Mouse (Mus musculus) MEL (cell line): ENCODE measurements around the gene Rhpn2. TPM values are rescaled to one million over a fixed set of nuclear protein-coding genes. Genes with fewer than 3 reads are reported as not detected.

Experiments
- DNase-seq: peaks from one replicate; pipeline ENCODE4 v3.0.0; 2011; ENCODE audit warnings: low read depth, low spot score
- H3K27ac ChIP-seq: 2 replicates; pipeline ENCODE4 v1.5.1; 2012; ENCODE audit warnings: low read depth, mild to moderate bottlenecking, control low read depth, low read length, moderate library complexity; ENCODE audit not compliant: control insufficient read depth
- H3K27me3 ChIP-seq, 2 experiments: fragments of 150-350 bp in 1 of 2; sonication (generic) in 1 of 2; 2 replicates each; pipeline ENCODE4 v1.6.1; 2012; ENCODE audit warnings: low read length in 2 of 2, mild to moderate bottlenecking in 2 of 2, improper control_type of control experiment in 1 of 2, moderate library complexity in 1 of 2; ENCODE audit not compliant: insufficient read depth in 2 of 2, control insufficient read depth in 1 of 2
- H3K36me3 ChIP-seq, 2 experiments: 2 replicates each; pipeline ENCODE4 v1.6.1; 2012 to 2014; ENCODE audit warnings: low read length in 2 of 2, improper control_type of control experiment in 1 of 2, inconsistent platforms in 1 of 2, mild to moderate bottlenecking in 1 of 2; ENCODE audit not compliant: insufficient read depth in 2 of 2, control insufficient read depth in 1 of 2
- H3K4me1 ChIP-seq, 2 experiments: fragments of 150-350 bp in 1 of 2; sonication (generic) in 1 of 2; 2 replicates each; pipeline ENCODE4 v1.6.1; 2012; ENCODE audit warnings: low read length in 2 of 2, improper control_type of control experiment in 1 of 2, mild to moderate bottlenecking in 1 of 2; ENCODE audit not compliant: insufficient read depth in 2 of 2, control insufficient read depth in 1 of 2
- H3K4me3 ChIP-seq, 2 experiments: fragments of 150-350 bp in 1 of 2; sonication (generic) in 1 of 2; 2 replicates each; pipeline ENCODE4 v1.5.1; 2012; ENCODE audit warnings: low read depth in 2 of 2, low read length in 2 of 2, mild to moderate bottlenecking in 2 of 2, moderate library complexity in 2 of 2, control low read depth in 1 of 2, improper control_type of control experiment in 1 of 2; ENCODE audit not compliant: control insufficient read depth in 1 of 2, insufficient read depth in 1 of 2
- H3K79me2 ChIP-seq: 2 replicates; pipeline ENCODE4 v1.6.1; 2012; ENCODE audit warnings: mild to moderate bottlenecking, low read length, moderate library complexity; ENCODE audit not compliant: control insufficient read depth, poor library complexity, insufficient read depth
- H3K9ac ChIP-seq: 2 replicates; pipeline ENCODE4 v1.6.1; 2012; ENCODE audit warnings: low read depth, mild to moderate bottlenecking, control low read depth, low read length, moderate library complexity; ENCODE audit not compliant: control insufficient read depth, poor library complexity, severe bottlenecking
- H3K9me3 ChIP-seq: fragments of 150-350 bp; sonication (generic); replicated peaks from 2 replicates; pipeline ENCODE4 v1.6.1; 2012; ENCODE audit warnings: mild to moderate bottlenecking, low read length, improper control_type of control experiment, moderate library complexity; ENCODE audit not compliant: insufficient read depth
- BHLHE40 ChIP-seq: IDR thresholded peaks from 2 replicates; pipeline ENCODE4 v1.6.1; 2012; ENCODE audit warnings: low read depth, mild to moderate bottlenecking, inconsistent platforms, low read length, improper control_type of control experiment, borderline replicate concordance
- CHD2 ChIP-seq: IDR thresholded peaks from 2 replicates; pipeline ENCODE4 v1.6.1; 2011; ENCODE audit warnings: low read length, improper control_type of control experiment
- CTCF ChIP-seq, 3 experiments: IDR thresholded peaks in 2 of 3; conservative IDR thresholded peaks in 1 of 3; 2 replicates each; pipeline ENCODE4 v1.5.1; 2011 to 2012; ENCODE audit warnings: low read length in 3 of 3, low read depth in 2 of 3, mild to moderate bottlenecking in 2 of 3, improper control_type of control experiment in 1 of 3, inconsistent platforms in 1 of 3, mixed read lengths in 1 of 3, moderate library complexity in 1 of 3; ENCODE audit not compliant: control insufficient read depth in 1 of 3, insufficient read depth in 1 of 3, poor library complexity in 1 of 3, severe bottlenecking in 1 of 3
- E2F4 ChIP-seq: IDR thresholded peaks from 2 replicates; pipeline ENCODE4 v1.6.1; 2011; ENCODE audit warnings: low read depth, low read length, improper control_type of control experiment, borderline replicate concordance
- ELF1 ChIP-seq: IDR thresholded peaks from 2 replicates; pipeline ENCODE4 v1.6.1; 2014; ENCODE audit warnings: low read depth, mild to moderate bottlenecking, inconsistent platforms, low read length, improper control_type of control experiment, moderate library complexity
- ETS1 ChIP-seq: IDR thresholded peaks from 2 replicates; pipeline ENCODE4 v1.6.1; 2012; ENCODE audit warnings: low read depth, mild to moderate bottlenecking, inconsistent platforms, low read length, improper control_type of control experiment, moderate library complexity
- GABPA ChIP-seq: IDR thresholded peaks from 2 replicates; pipeline ENCODE4 v1.6.1; 2012; ENCODE audit warnings: low read depth, mild to moderate bottlenecking, inconsistent platforms, low read length, improper control_type of control experiment, moderate library complexity
- KAT2A ChIP-seq: conservative IDR thresholded peaks from 2 replicates; pipeline ENCODE4 v1.6.1; 2012; ENCODE audit warnings: low read depth, low read length, improper control_type of control experiment, inconsistent platforms
- MAFK ChIP-seq: IDR thresholded peaks from 2 replicates; pipeline ENCODE4 v1.6.1; 2011; ENCODE audit warnings: low read depth, mild to moderate bottlenecking, low read length, improper control_type of control experiment, borderline replicate concordance
- MAZ ChIP-seq: IDR thresholded peaks from 2 replicates; pipeline ENCODE4 v1.6.1; 2012; ENCODE audit warnings: low read depth, mild to moderate bottlenecking, inconsistent platforms, low read length, improper control_type of control experiment
- MEF2A ChIP-seq: IDR thresholded peaks from 2 replicates; pipeline ENCODE4 v1.6.1; 2014; ENCODE audit warnings: low read depth, mild to moderate bottlenecking, inconsistent platforms, low read length, improper control_type of control experiment; ENCODE audit not compliant: poor library complexity, insufficient replicate concordance, severe bottlenecking; ENCODE audit errors: extremely low read depth
- NELFE ChIP-seq: IDR thresholded peaks from 2 replicates; pipeline ENCODE4 v1.6.1; 2011; ENCODE audit warnings: low read depth, low read length, improper control_type of control experiment
- POLR2A ChIP-seq, 2 experiments: IDR thresholded peaks; 2 replicates each; pipeline ENCODE4 v1.6.1; 2011 to 2012; ENCODE audit warnings: low read length in 2 of 2, mild to moderate bottlenecking in 2 of 2, control low read depth in 1 of 2, improper control_type of control experiment in 1 of 2, low read depth in 1 of 2, moderate library complexity in 1 of 2; ENCODE audit not compliant: control insufficient read depth in 1 of 2, insufficient read depth in 1 of 2, poor library complexity in 1 of 2
- POLR2AphosphoS5 ChIP-seq: IDR thresholded peaks from 2 replicates; pipeline ENCODE4 v1.6.1; 2012; ENCODE audit warnings: low read depth, borderline replicate concordance, mild to moderate bottlenecking, inconsistent platforms, low read length, moderate library complexity, mixed read lengths
- RAD21 ChIP-seq: IDR thresholded peaks from 2 replicates; pipeline ENCODE4 v1.6.1; 2011; ENCODE audit warnings: mild to moderate bottlenecking, low read depth, low read length, improper control_type of control experiment
- RCOR1 ChIP-seq: IDR thresholded peaks from 2 replicates; pipeline ENCODE4 v1.6.1; 2012; ENCODE audit warnings: low read depth, mild to moderate bottlenecking, inconsistent platforms, low read length, improper control_type of control experiment
- SIN3A ChIP-seq: IDR thresholded peaks from 2 replicates; pipeline ENCODE4 v1.6.1; 2012; ENCODE audit warnings: low read length, improper control_type of control experiment, inconsistent platforms
- SMC3 ChIP-seq: IDR thresholded peaks from 2 replicates; pipeline ENCODE4 v1.6.1; 2011; ENCODE audit warnings: low read depth, low read length, improper control_type of control experiment
- TCF12 ChIP-seq: IDR thresholded peaks from 2 replicates; pipeline ENCODE4 v1.6.1; 2014; ENCODE audit warnings: low read depth, mild to moderate bottlenecking, inconsistent platforms, low read length, improper control_type of control experiment, moderate library complexity
- USF2 ChIP-seq, 2 experiments: IDR thresholded peaks; 2 replicates each; pipeline ENCODE4 v1.6.1; 2011 to 2012; ENCODE audit warnings: improper control_type of control experiment in 2 of 2, low read length in 2 of 2, borderline replicate concordance in 1 of 2, inconsistent platforms in 1 of 2, low read depth in 1 of 2, mild to moderate bottlenecking in 1 of 2; ENCODE audit not compliant: insufficient read depth in 1 of 2
- ZMIZ1 ChIP-seq: IDR thresholded peaks from 2 replicates; pipeline ENCODE4 v1.6.1; 2012; ENCODE audit warnings: low read depth, mild to moderate bottlenecking, inconsistent platforms, low read length, improper control_type of control experiment, moderate library complexity
- polyA plus RNA-seq, 2 experiments: library from polyadenylated mRNA; stranded (reverse) in 1 of 2; unstranded in 1 of 2; fragments of >175 nt in 1 of 2; fragments of >200 nt in 1 of 2; gene quantifications; 2 replicates each; pipeline versions ENCODE4 v1.2.1 to v1.2.4; 2012; ENCODE audit warnings: low replicate concordance in 2 of 2, low read depth in 1 of 2; ENCODE audit not compliant: insufficient read length in 2 of 2, insufficient read depth in 1 of 2, missing spikeins in 1 of 2
- total RNA-seq: library from RNA; depleted of rRNA; stranded (reverse); fragments of 300-350 nt; gene quantifications from 2 replicates; pipeline ENCODE4 v1.2.3, GENCODE M21; 2012

The Rhpn2 gene
- total and polyA plus RNA-seq, 3 experiments = 0.58 to 1.2 TPM; not detected in 1

DNA sequence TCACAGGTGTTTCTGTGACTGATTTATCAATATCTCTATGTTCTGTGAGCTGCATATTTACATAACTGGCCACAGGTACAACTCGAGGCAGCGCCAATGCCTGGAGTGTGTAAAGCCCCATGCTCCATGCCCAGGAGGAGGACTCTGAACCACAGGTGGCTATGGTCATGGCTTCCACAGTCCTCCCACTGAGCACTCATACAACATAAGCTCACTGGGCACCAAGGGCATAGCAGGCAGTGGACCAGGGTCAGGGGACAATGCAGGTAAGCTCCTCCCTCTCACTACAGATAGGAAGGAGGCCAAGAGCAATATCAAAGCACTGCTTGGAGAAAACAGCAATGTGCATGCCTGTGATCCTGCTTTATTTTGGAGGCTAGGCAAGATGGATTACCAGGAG lies 38.3 kb upstream of the Rhpn2 start:
- no peaks in the 10 kb centered on the region for H3K9me3 ChIP-seq
- TF ChIP-seq KAT2A = no peak
- TF ChIP-seq ZMIZ1 = no peak
- no peak for TF ChIP-seq E2F4
- H3K4me3 ChIP-seq = no peak overlapping the region
- no peaks in the 10 kb centered on the region for H3K27me3 ChIP-seq
- no peak overlapping the region for H3K9ac ChIP-seq
- no peaks in the 10 kb centered on the region for H3K4me1 ChIP-seq
- H3K36me3 ChIP-seq = peaks cover 0 to 2% of the 10 kb centered on the region in 2 experiments; a peak in 2 of 4 replicates
- no peak for DNase-seq
- H3K27ac ChIP-seq = no peak overlapping the region
- H3K79me2 ChIP-seq = no peaks in the 10 kb centered on the region

GRCm38 (mm10) chr7:35297886-35298285 lies 36.1 kb upstream of the Rhpn2 start:
- Histone ChIP-seq H3K79me2 (no peaks in the 10 kb centered on the region), H3K4me1 (no peaks in the 10 kb centered on the region), H3K27ac (no peak overlapping the region), H3K27me3 (no peaks in the 10 kb centered on the region), H3K4me3 (no peak overlapping the region), H3K36me3 (peaks cover 0 to 2% of the 10 kb centered on the region in 2 experiments; a peak in 1 of 4 replicates), H3K9ac (no peak overlapping the region), H3K9me3 (no peaks in the 10 kb centered on the region)
- DNase-seq = no peak
- TF ChIP-seq SMC3 (peak; percentile 33), CTCF (IDR thresholded peaks at IDR 0.05 in 2 of 3, conservative IDR thresholded peaks at IDR 0.05 in 1 of 3; ENCODE audit: control insufficient read depth in 1 of 3, insufficient read depth in 1 of 3, low read depth in 2 of 3, low read length in 3 of 3, poor library complexity in 1 of 3, severe bottlenecking in 1 of 3) (peak in 2 of 3 experiments; percentile 39 to 40; a peak in 4 of 6 replicates), RAD21 (peak; percentile 24), ETS1 (no peak)

DNA sequence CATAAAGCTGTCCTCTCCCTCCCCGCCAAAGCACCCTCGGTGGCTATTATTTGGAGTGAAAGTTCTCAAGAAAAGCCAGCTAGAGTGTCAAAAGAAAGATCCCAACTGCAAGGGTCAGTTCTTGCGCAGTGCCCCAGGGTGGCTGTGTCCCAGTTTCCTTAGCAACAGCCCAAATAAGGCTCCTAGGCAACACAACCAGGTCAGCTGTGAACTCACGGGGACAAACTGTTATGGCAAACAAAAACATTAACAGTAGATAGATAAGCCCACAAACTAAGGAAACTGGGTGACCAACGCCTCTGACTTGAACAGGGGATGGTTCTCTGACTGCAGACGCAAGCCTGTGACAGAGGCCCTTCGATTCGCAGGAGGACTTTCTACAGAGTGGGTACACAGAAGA lies 34.3 kb upstream of the Rhpn2 start:
- H3K79me2 ChIP-seq = no peaks in the 10 kb centered on the region
- H3K4me1 ChIP-seq = no peaks in the 10 kb centered on the region
- H3K36me3 ChIP-seq = peaks cover 0 to 2% of the 10 kb centered on the region in 2 experiments; a peak in 1 of 4 replicates
- no peaks in the 10 kb centered on the region for H3K27me3 ChIP-seq
- TF ChIP-seq MAFK (no peak), MAZ (no peak), CTCF (IDR thresholded peaks at IDR 0.05 in 2 of 3, conservative IDR thresholded peaks at IDR 0.05 in 1 of 3; ENCODE audit: control insufficient read depth in 1 of 3, insufficient read depth in 1 of 3, low read depth in 2 of 3, low read length in 3 of 3, poor library complexity in 1 of 3, severe bottlenecking in 1 of 3) (no peak), POLR2AphosphoS5 (no peak), BHLHE40 (no peak), CHD2 (no peak), SMC3 (no peak), KAT2A (no peak), MEF2A (no peak), ELF1 (no peak), SIN3A (no peak), NELFE (no peak), USF2 (IDR thresholded peaks at IDR 0.05; ENCODE audit: borderline replicate concordance in 1 of 2, insufficient read depth in 1 of 2, low read depth in 1 of 2, low read length in 2 of 2) (no peak), POLR2A (IDR thresholded peaks at IDR 0.05; ENCODE audit: control insufficient read depth in 1 of 2, insufficient read depth in 1 of 2, low read depth in 1 of 2, low read length in 2 of 2, poor library complexity in 1 of 2) (no peak), TCF12 (no peak), RCOR1 (no peak), GABPA (no peak), ETS1 (no peak)
- DNase-seq = no peak
- no peaks in the 10 kb centered on the region for H3K9me3 ChIP-seq
- no peak overlapping the region for H3K9ac ChIP-seq
- no peak overlapping the region for H3K4me3 ChIP-seq
- H3K27ac ChIP-seq = no peak overlapping the region
